Mouse (Mus musculus): ENCODE measurements around the gene 1700030K09Rik. TPM values are rescaled to one million over a fixed set of nuclear protein-coding genes. Genes with fewer than 3 reads are reported as not detected.

The 1700030K09Rik gene
- polyA plus RNA-seq, 1 experiment from 2014 or later = 17.2 TPM

DNA sequence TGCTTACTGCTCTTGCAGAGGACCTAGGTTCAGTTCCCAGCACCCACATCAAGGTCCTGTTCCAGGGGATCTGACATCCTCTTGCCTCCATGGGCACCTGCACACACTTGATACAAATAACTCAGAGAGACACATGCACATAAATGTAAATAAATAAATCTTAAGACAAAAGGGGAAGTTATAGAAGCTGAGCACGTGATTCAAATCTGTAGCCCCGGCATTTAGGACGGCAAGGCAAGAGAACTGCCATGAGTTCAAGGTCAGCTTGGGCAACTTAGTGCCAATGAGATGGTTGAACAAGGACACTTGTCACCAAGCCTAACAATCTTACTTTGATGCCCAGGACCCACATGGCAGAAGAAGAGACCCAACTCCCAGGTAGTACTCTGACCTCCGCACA, 25.6 kb upstream of the 1700030K09Rik start:
- no peak for TF ChIP-seq CTCF (IDR thresholded peaks at IDR 0.05; ENCODE audit: low read depth)
- peaks cover 7% of the 10 kb centered on the region for H3K4me1 ChIP-seq (ENCODE audit: insufficient read depth)
- no peak for ATAC-seq (ENCODE audit: insufficient read depth)

GRCm38 (mm10) chr8:72420571-72421361, 22.9 kb upstream of the 1700030K09Rik start:
- Histone ChIP-seq H3K4me1 (ENCODE audit: insufficient read depth) (peaks cover 7% of the 10 kb centered on the region), H3K4me3 (ENCODE audit: low read depth, low read length) (peak overlapping the region; percentile 79), H3K36me3 (ENCODE audit: insufficient read depth) (0 out of 2 replicates have a peak, but pooled peaks cover 3% of the 10 kb centered on the region), H3K9me3 (ENCODE audit: low read depth, low read length) (no peaks in the 10 kb centered on the region), H3K4me2 (peak overlapping the region; percentile 84), H3K27ac (ENCODE audit: low read depth) (peak overlapping the region; percentile 79), H3K9ac (peak overlapping the region; percentile 84), H3K27me3 (ENCODE audit: insufficient read depth, low read length) (no peaks in the 10 kb centered on the region)
- peak; percentile 68 for DNase-seq
- no peak for TF ChIP-seq CTCF (IDR thresholded peaks at IDR 0.05; ENCODE audit: low read depth)
- under 1% methylated on average over 69 of the region's 73 CpGs for WGBS
- peak; percentile 73 for ATAC-seq (ENCODE audit: insufficient read depth)

More for the DNA sequence above, 25.6 kb upstream of the 1700030K09Rik start:
- Histone ChIP-seq H3K27me3 (ENCODE audit: insufficient read depth, low read length) (no peaks in the 10 kb centered on the region), H3K4me3 (ENCODE audit: low read depth, low read length) (no peak overlapping the region), H3K27ac (ENCODE audit: low read depth) (no peak overlapping the region), H3K9me3 (ENCODE audit: low read depth, low read length) (no peaks in the 10 kb centered on the region), H3K4me2 (no peak overlapping the region), H3K36me3 (ENCODE audit: insufficient read depth) (0 out of 2 replicates have a peak, but pooled peaks cover 3% of the 10 kb centered on the region), H3K9ac (no peak overlapping the region)
- 91% methylated on average over 4 of the region's 4 CpGs for WGBS
- DNase-seq = no peak

- Histone ChIP-seq H3K4me3 (ENCODE audit: low read depth, low read length) (peak within 1 kb of the TSS; percentile 79), H3K36me3 (ENCODE audit: insufficient read depth) (0 out of 2 replicates have a peak, but pooled peaks cover 3% of the 10 kb centered on the region), H3K9ac (peak within 1 kb of the TSS; percentile 84), H3K4me1 (ENCODE audit: insufficient read depth) (peaks cover 7% of the 10 kb centered on the region), H3K9me3 (ENCODE audit: low read depth, low read length) (no peaks in the 10 kb centered on the region), H3K27ac (ENCODE audit: low read depth) (peak within 1 kb of the TSS; percentile 79), H3K27me3 (ENCODE audit: insufficient read depth, low read length) (no peaks in the 10 kb centered on the region), H3K4me2 (peak within 1 kb of the TSS; percentile 84)
- DNase-seq (peak; percentile 100), ATAC-seq (ENCODE audit: insufficient read depth) (peak; percentile 98)
- WGBS = under 1% methylated on average over 48 of the region's 48 CpGs
- TF ChIP-seq CTCF (IDR thresholded peaks at IDR 0.05; ENCODE audit: low read depth) = no peak
Measured at GRCm38 (mm10) chr8:72421362-72422335, 22.0 kb upstream of the 1700030K09Rik start, which contains the start of gene Eps15l1. Eps15l1 (minus strand) TSS chr8:72421460.

- Histone ChIP-seq H3K27me3 (ENCODE audit: insufficient read depth, low read length) (no peaks in the 10 kb centered on the region), H3K9me3 (ENCODE audit: low read depth, low read length) (no peaks in the 10 kb centered on the region), H3K36me3 (ENCODE audit: insufficient read depth) (0 out of 2 replicates have a peak, but pooled peaks cover 3% of the 10 kb centered on the region), H3K27ac (ENCODE audit: low read depth) (no peak overlapping the region), H3K4me3 (ENCODE audit: low read depth, low read length) (no peak overlapping the region), H3K9ac (no peak overlapping the region), H3K4me1 (ENCODE audit: insufficient read depth) (peaks cover 7% of the 10 kb centered on the region), H3K4me2 (no peak overlapping the region)
- no peak for DNase-seq
- TF ChIP-seq CTCF (IDR thresholded peaks at IDR 0.05; ENCODE audit: low read depth) = no peak; the same call in 1 of the 2 replicates
- ATAC-seq (ENCODE audit: insufficient read depth) = no peak
- WGBS = 63% methylated on average over 1 of the region's 1 CpGs
Measured at GRCm38 (mm10) chr8:72422926-72423325, 20.8 kb upstream of the 1700030K09Rik start.

- Histone ChIP-seq H3K4me3 (ENCODE audit: low read depth, low read length) (no peak overlapping the region), H3K9me3 (ENCODE audit: low read depth, low read length) (no peaks in the 10 kb centered on the region), H3K4me1 (ENCODE audit: insufficient read depth) (no peaks in the 10 kb centered on the region), H3K27ac (ENCODE audit: low read depth) (no peak overlapping the region), H3K9ac (no peak overlapping the region), H3K36me3 (ENCODE audit: insufficient read depth) (no peaks in the 10 kb centered on the region), H3K27me3 (ENCODE audit: insufficient read depth, low read length) (no peaks in the 10 kb centered on the region), H3K4me2 (no peak overlapping the region)
- ATAC-seq (ENCODE audit: insufficient read depth) (no peak), DNase-seq (no peak)
- TF ChIP-seq CTCF (IDR thresholded peaks at IDR 0.05; ENCODE audit: low read depth) = peak; percentile 55
- 50% methylated on average over 13 of the region's 13 CpGs for WGBS
Measured at GRCm38 (mm10) chr8:72429676-72430075, 14.0 kb upstream of the 1700030K09Rik start.

GRCm38 (mm10) chr8:72434952-72435351, 8.7 kb upstream of the 1700030K09Rik start:
- ATAC-seq (ENCODE audit: insufficient read depth) = no peak
- Histone ChIP-seq H3K9ac (no peak overlapping the region), H3K27me3 (ENCODE audit: insufficient read depth, low read length) (no peaks in the 10 kb centered on the region), H3K36me3 (ENCODE audit: insufficient read depth) (no peaks in the 10 kb centered on the region), H3K4me1 (ENCODE audit: insufficient read depth) (no peaks in the 10 kb centered on the region), H3K27ac (ENCODE audit: low read depth) (no peak overlapping the region), H3K4me3 (ENCODE audit: low read depth, low read length) (no peak overlapping the region), H3K4me2 (no peak overlapping the region), H3K9me3 (ENCODE audit: low read depth, low read length) (no peaks in the 10 kb centered on the region)
- no peak for TF ChIP-seq CTCF (IDR thresholded peaks at IDR 0.05; ENCODE audit: low read depth)
- WGBS = 19% methylated on average over 2 of the region's 2 CpGs
- DNase-seq = peak; percentile 71
